Mouse (Mus musculus) limb, embryonic 15.5 days (tissue): ENCODE results near the gene Hnrnpa1. TPM values are rescaled to one million over a fixed set of nuclear protein-coding genes. Genes with fewer than 3 reads are reported as not detected.
A peak's percentile ranks its signal among the peaks of the same experiment; 100 is the strongest.

Experiments used
- ATAC-seq: fragments of 200-750 bp; cut with Nextera tagmentation; 2 replicates; pipeline ENCODE4 v1.8.0; 2017; ENCODE audit warnings: low read depth, moderate TSS enrichment; ENCODE audit not compliant: insufficient number of reproducible peaks, low FRiP score, low TSS enrichment
- H3K27ac ChIP-seq: fragments of 300-500 bp; sonication (generic); 2 replicates; pipeline ENCODE4 v1.5.1; 2015; ENCODE audit warnings: moderate library complexity, mild to moderate bottlenecking, inconsistent platforms
- H3K27me3 ChIP-seq: fragments of 300-500 bp; sonication (generic); 2 replicates; pipeline ENCODE4 v1.6.1; 2015; ENCODE audit warnings: inconsistent platforms
- H3K36me3 ChIP-seq: fragments of 300-500 bp; sonication (generic); 2 replicates; pipeline ENCODE4 v1.6.1; 2015; ENCODE audit warnings: inconsistent platforms
- H3K4me1 ChIP-seq: fragments of 300-500 bp; sonication (generic); 2 replicates; pipeline ENCODE4 v1.6.1; 2015; ENCODE audit warnings: inconsistent platforms
- H3K4me2 ChIP-seq: fragments of 300-500 bp; sonication (generic); 2 replicates; pipeline ENCODE4 v1.6.1; 2015; ENCODE audit warnings: mild to moderate bottlenecking, inconsistent platforms
- H3K4me3 ChIP-seq: fragments of 300-500 bp; sonication (generic); 2 replicates; pipeline ENCODE4 v1.5.1; 2015; ENCODE audit warnings: mild to moderate bottlenecking, inconsistent platforms
- H3K9ac ChIP-seq: fragments of 300-500 bp; sonication (generic); 2 replicates; pipeline ENCODE4 v1.6.1; 2015; ENCODE audit warnings: inconsistent platforms
- H3K9me3 ChIP-seq: fragments of 300-500 bp; sonication (generic); 2 replicates; pipeline ENCODE4 v1.6.1; 2016; ENCODE audit warnings: inconsistent platforms
- WGBS: fragments of 180-500 bp; shearing (Covaris S2); methylation state at CpG from one replicate; pipeline ENCODE4 v1.1.7; 2015; 5-methylcytosine and 5-hydroxymethylcytosine counted together
- polyA plus RNA-seq: library from polyadenylated mRNA; unstranded; fragments of >200 nt; fragmentation: Nextera tagmentation; extraction: Ambion mirVana; gene quantifications from 2 replicates; pipeline ENCODE4 v1.2.1, GENCODE M21; 2015

Hnrnpa1 gene
- polyA plus RNA-seq, 1 experiment from 2014 or later, result 673 TPM

GRCm38 (mm10) chr15:103281465-103282205 is 41.4 kb downstream of the Hnrnpa1 start:
- H3K9me3 ChIP-seq, result no peaks in the 10 kb centered on the region
- no peak overlapping the region for H3K9ac ChIP-seq
- H3K4me2 ChIP-seq, result no peak overlapping the region
- peaks cover 13% of the 10 kb centered on the region for H3K36me3 ChIP-seq
- no peak overlapping the region for H3K4me3 ChIP-seq
- H3K27ac ChIP-seq, result no peak overlapping the region
- H3K4me1 ChIP-seq, result peaks cover 27% of the 10 kb centered on the region
- no peaks in the 10 kb centered on the region for H3K27me3 ChIP-seq
- WGBS, result 93% methylated on average over 3 of the region's 3 CpGs
- ATAC-seq, result no peak

- H3K27ac ChIP-seq, result no peak overlapping the region
- H3K27me3 ChIP-seq, result no peaks in the 10 kb centered on the region
- peaks cover 24% of the 10 kb centered on the region for H3K4me1 ChIP-seq
- ATAC-seq, result no peak
- no peak overlapping the region for H3K9ac ChIP-seq
- H3K4me2 ChIP-seq, result no peak overlapping the region
- H3K36me3 ChIP-seq, result peaks cover 15% of the 10 kb centered on the region
- WGBS, result 63% methylated on average over 3 of the region's 3 CpGs
- H3K9me3 ChIP-seq, result no peaks in the 10 kb centered on the region
- H3K4me3 ChIP-seq, result no peak overlapping the region
These were observed 43.8 kb downstream of the Hnrnpa1 start for GRCm38 (mm10) chr15:103284066-103284465.

GRCm38 (mm10) chr15:103284647-103285046 is 44.4 kb downstream of the Hnrnpa1 start:
- Histone ChIP-seq H3K4me3 (no peak overlapping the region), H3K9me3 (no peaks in the 10 kb centered on the region), H3K27me3 (no peaks in the 10 kb centered on the region), H3K36me3 (peaks cover 18% of the 10 kb centered on the region), H3K9ac (no peak overlapping the region), H3K4me2 (no peak overlapping the region), H3K27ac (0 out of 2 replicates have a peak overlapping the region, but pooled peaks have one; percentile 81), H3K4me1 (peaks cover 30% of the 10 kb centered on the region)
- WGBS, result 33% methylated on average over 2 of the region's 2 CpGs
- no peak for ATAC-seq

DNA sequence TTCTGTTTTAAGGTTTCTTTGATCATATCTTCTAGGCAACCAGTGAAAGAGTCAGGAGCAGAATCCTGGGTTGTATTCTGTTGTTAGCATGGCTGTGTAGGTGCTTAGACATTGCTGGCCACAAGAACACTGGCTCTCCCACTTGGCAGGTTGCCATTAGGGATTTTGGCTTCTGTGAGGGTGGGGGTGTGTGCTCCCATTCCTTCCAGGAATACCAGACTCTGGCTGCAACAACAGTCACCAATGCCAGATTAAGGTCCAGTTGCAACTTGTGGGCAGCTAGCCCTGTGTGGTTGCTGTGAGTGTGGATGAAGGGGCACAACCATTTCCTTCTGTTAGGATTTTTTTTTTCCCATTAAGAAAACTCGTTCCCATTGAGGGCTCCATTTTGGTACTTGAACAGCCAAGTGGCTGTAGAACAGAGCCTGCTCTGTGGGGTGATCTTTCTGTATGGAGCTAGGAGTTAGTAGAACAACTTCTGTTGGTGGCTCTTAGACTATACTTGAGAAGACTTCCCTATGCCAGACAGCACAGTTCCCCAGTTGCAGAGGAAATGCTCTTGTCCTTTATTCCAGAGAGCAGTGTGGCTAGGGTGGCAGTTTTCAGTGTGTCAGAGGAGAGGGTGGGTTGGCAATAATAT is 45.7 kb downstream of the Hnrnpa1 start:
- H3K36me3 ChIP-seq, result peaks cover 23% of the 10 kb centered on the region
- ATAC-seq, result 0 out of 2 replicates have a peak, but pooled peaks have one; percentile 40
- no peak overlapping the region for H3K4me3 ChIP-seq
- H3K9me3 ChIP-seq, result no peaks in the 10 kb centered on the region
- no peak overlapping the region for H3K4me2 ChIP-seq
- WGBS, result 38% methylated on average over 1 of the region's 1 CpGs
- peaks cover 40% of the 10 kb centered on the region for H3K4me1 ChIP-seq
- H3K27ac ChIP-seq, result peak overlapping the region; percentile 81
- no peak overlapping the region for H3K9ac ChIP-seq
- H3K27me3 ChIP-seq, result no peaks in the 10 kb centered on the region

DNA sequence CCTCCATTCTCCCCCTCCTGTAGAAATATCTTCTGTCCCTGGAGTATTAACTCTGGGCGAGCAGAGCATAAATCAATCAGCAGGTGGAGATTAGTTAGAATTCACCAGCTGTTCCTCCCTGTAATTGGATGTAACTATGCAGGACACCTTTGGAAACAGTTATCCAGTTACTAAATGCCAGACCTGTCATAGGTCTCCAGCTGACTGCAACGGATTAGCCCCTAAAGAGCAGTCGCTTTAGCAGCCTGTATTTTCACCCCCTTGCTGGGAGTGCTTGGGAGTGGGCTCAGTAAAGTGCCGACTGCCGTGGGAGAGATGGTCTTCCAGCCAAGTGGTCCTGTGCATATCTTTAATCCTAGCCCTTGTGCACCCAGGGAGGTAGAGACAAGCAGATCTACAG is 49.4 kb downstream of the Hnrnpa1 start:
- H3K27ac ChIP-seq, result peak overlapping the region; percentile 70
- no peaks in the 10 kb centered on the region for H3K9me3 ChIP-seq
- H3K4me3 ChIP-seq, result no peak overlapping the region
- H3K9ac ChIP-seq, result no peak overlapping the region
- peaks cover 53% of the 10 kb centered on the region for H3K4me1 ChIP-seq
- 14% methylated on average over 5 of the region's 5 CpGs for WGBS
- no peak overlapping the region for H3K4me2 ChIP-seq
- ATAC-seq, result no peak
- peaks cover 43% of the 10 kb centered on the region for H3K36me3 ChIP-seq
- H3K27me3 ChIP-seq, result no peaks in the 10 kb centered on the region

DNA sequence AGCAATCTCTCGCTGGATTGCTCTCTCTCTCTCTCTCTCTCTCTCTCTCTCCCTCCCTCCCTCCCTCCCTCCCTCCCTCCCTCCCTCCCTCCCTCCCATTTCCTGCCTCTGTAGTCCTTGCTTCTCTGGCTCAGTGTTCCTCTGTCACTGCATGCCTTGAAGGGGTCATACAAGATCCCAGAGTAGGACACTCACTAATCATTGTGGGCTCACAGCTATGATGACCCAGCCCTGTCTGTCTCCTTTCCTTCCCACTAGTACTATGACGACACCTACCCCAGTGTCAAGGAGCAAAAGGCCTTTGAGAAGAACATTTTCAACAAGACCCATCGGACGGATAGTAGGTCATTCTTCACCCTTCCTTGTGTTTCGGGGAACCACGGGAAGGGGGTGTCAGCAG is 50.2 kb downstream of the Hnrnpa1 start:
- peaks cover 43% of the 10 kb centered on the region for H3K36me3 ChIP-seq
- no peak overlapping the region for H3K4me2 ChIP-seq
- 58% methylated on average over 6 of the region's 6 CpGs for WGBS
- ATAC-seq, result no peak
- peaks cover 50% of the 10 kb centered on the region for H3K4me1 ChIP-seq
- H3K9ac ChIP-seq, result no peak overlapping the region
- peak overlapping the region; percentile 47; the same call in 1 of the 2 replicates for H3K27ac ChIP-seq
- H3K4me3 ChIP-seq, result no peak overlapping the region
- no peaks in the 10 kb centered on the region for H3K27me3 ChIP-seq
- no peaks in the 10 kb centered on the region for H3K9me3 ChIP-seq

- no peak overlapping the region for H3K9ac ChIP-seq
- H3K4me2 ChIP-seq, result no peak overlapping the region
- H3K36me3 ChIP-seq, result peaks cover 43% of the 10 kb centered on the region
- H3K27ac ChIP-seq, result peak overlapping the region; percentile 47; the same call in 1 of the 2 replicates
- 45% methylated on average over 9 of the region's 9 CpGs for WGBS
- H3K9me3 ChIP-seq, result no peaks in the 10 kb centered on the region
- H3K27me3 ChIP-seq, result no peaks in the 10 kb centered on the region
- H3K4me1 ChIP-seq, result peaks cover 50% of the 10 kb centered on the region
- no peak for ATAC-seq
- no peak overlapping the region for H3K4me3 ChIP-seq
These were observed 50.6 kb downstream of the Hnrnpa1 start for GRCm38 (mm10) chr15:103290843-103291242.

DNA sequence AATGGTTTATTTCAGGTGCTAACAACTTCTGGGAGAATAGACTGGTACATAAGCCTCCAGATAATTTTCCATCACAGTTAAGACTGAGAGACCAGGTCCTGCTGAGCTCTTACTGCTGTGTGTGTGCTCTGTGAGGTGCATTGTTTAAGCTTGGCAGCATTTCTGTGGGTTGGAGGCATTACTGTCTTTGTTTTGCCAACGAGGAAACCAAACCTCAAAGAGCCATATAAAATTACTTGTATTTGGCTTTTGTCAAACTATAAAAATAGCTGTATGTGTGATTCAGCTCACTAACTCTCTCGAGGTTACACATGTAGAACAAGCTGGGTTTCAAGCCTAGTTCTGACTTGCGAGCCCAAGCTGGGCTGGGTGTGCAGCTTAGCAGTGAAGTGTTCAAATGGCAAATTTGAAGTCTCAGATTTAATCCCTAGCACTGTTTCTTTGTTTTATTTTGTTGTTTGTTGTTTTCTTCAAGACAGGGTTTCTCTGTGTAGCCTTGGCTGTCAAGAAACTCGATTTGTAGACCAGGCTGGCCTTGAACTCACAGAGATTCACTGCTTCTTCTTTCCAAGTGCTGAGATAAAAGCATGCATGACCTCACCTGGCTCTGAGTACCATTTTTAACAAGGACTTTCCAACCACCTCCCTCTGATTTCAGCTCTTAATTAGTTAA is 52.6 kb downstream of the Hnrnpa1 start:
- H3K4me1 ChIP-seq, result peaks cover 59% of the 10 kb centered on the region
- H3K4me2 ChIP-seq, result no peak overlapping the region
- H3K27me3 ChIP-seq, result no peaks in the 10 kb centered on the region
- H3K36me3 ChIP-seq, result peaks cover 51% of the 10 kb centered on the region
- H3K9ac ChIP-seq, result no peak overlapping the region
- H3K4me3 ChIP-seq, result no peak overlapping the region
- H3K9me3 ChIP-seq, result no peaks in the 10 kb centered on the region
- peak overlapping the region; percentile 40 for H3K27ac ChIP-seq
- 50% methylated on average over 4 of the region's 4 CpGs for WGBS
- ATAC-seq, result peak; percentile 46; the same call in 1 of the 2 replicates

DNA sequence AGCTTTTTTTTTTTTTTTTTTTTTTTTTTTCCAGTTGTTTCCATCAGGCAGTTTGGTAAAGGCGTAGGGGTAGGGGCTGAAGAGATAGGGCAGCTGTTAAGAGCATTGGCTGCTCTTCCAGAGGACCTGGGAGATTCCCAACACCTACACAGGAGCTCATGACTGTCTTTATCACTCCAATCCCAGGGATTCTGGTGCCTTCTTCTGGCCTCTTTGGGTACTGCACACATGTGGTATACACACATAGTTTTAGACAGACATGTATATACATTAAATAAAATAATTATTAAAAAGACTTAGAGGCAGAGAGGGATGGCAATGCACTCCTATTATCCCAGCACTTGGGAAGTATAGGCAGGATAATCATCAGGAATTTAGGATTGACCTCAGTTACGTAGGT is 53.1 kb downstream of the Hnrnpa1 start:
- WGBS, result 87% methylated on average over 2 of the region's 2 CpGs
- Histone ChIP-seq H3K9ac (no peak overlapping the region), H3K9me3 (no peaks in the 10 kb centered on the region), H3K4me3 (no peak overlapping the region), H3K4me1 (peaks cover 65% of the 10 kb centered on the region), H3K4me2 (no peak overlapping the region), H3K36me3 (peaks cover 56% of the 10 kb centered on the region), H3K27ac (peak overlapping the region; percentile 40), H3K27me3 (no peaks in the 10 kb centered on the region)
- ATAC-seq, result no peak

DNA sequence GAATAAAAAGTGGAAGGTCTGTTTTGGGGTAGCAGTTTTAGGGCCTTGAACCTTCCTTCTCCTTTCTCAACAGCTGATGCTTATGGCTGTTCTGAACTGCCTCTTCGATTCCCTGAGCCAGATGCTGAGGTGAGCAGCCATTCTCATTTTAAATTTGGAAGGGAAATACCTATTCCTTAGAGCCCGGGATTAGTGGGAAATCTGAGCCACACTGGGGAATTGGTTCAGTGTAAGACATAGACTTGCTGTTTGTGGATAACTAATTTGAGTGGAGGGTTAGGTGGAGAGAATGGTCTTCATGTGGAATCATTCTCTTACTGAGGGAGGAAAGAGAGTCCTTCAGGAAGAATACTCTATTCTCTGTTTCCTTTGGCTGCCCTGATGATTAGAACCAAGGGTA is 54.4 kb downstream of the Hnrnpa1 start:
- Histone ChIP-seq H3K9me3 (no peaks in the 10 kb centered on the region), H3K4me3 (no peak overlapping the region), H3K27ac (peak overlapping the region; percentile 54; the same call in 1 of the 2 replicates), H3K4me1 (peaks cover 65% of the 10 kb centered on the region), H3K27me3 (no peaks in the 10 kb centered on the region), H3K9ac (no peak overlapping the region), H3K4me2 (no peak overlapping the region), H3K36me3 (peaks cover 55% of the 10 kb centered on the region)
- 25% methylated on average over 2 of the region's 2 CpGs for WGBS
- no peak for ATAC-seq

DNA sequence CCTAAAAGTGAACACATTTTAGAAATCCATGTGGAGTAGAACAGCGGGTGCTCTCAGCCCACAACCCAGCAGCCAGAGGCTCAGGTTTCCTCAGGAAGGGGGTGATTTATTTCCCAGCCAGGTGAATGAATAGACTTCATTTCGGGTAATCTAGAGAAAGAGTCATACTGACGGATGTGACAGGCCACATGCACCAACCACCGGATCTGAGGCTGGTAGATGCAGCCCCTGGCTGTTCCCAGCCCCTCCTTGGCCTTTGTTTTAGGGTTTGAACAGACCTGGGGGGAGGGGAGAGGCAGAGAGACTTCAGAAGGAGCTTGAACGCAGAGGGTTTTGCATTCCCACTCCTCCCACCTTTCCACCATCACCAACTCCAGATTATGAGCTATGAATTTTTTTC is 55.6 kb downstream of the Hnrnpa1 start:
- Histone ChIP-seq H3K27ac (peak overlapping the region; percentile 84), H3K9ac (no peak overlapping the region), H3K4me2 (no peak overlapping the region), H3K27me3 (no peaks in the 10 kb centered on the region), H3K9me3 (no peaks in the 10 kb centered on the region), H3K36me3 (peaks cover 50% of the 10 kb centered on the region), H3K4me3 (no peak overlapping the region), H3K4me1 (peaks cover 68% of the 10 kb centered on the region)
- ATAC-seq, result no peak
- WGBS, result 6% methylated on average over 5 of the region's 5 CpGs
